Mouse (Mus musculus): Measurements from ENCODE around the gene Slc7a11.

Gene Slc7a11

DNA sequence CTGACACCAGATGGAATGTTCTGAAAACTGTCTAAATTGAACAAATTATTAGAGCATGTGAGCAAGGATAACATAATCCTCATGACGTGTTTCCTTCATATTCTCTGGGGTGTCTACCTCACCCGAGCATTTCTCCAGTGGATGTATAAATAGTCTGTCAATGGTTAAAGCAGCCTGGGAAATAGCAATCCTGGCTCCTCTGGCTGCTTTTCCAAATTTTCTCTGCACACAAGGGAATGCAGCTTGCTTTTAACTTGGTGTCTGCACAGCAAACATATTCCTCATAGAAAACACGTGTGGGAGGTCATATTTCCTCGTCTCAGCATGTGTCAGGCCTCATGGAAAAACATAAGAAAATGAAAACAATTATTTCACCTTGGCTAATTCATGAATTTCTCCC is 586.6 kb downstream of the Slc7a11 start:
- no peak for DNase-seq (ENCODE audit: low spot score)

- DNase-seq (ENCODE audit: low spot score), result no peak
These were observed 589.1 kb downstream of the Slc7a11 start for GRCm38 (mm10) chr3:49854277-49854676.

DNA sequence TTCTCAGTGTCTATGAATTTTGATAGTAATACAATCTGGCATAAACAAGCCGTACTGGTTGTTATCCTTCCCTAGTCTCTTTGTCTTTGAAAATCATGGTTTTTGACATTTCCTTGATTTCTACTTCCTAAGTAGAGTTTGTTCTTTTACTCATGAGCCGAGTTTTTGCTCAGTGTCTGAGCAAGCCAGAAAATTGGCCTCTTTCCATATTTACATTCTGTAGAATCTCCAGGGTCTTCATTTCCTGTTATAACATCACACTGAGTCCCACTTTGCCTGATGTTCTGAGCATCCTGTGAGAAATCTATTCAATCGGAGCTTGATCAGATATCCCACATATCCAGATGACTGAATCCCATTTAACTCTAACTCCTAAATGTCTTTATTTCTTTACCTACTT is 600.4 kb downstream of the Slc7a11 start:
- DNase-seq (ENCODE audit: low spot score), result no peak

Measured in embryo, embryonic 10 days (tissue).